Mouse (Mus musculus) layer of hippocampus, postnatal 36 days (tissue): ENCODE data around the gene Gzme. TPM values are rescaled to one million over a fixed set of nuclear protein-coding genes. Genes with fewer than 3 reads are reported as not detected.

ENCODE experiments used
- microRNA-seq, 2 experiments: library from miRNA; unstranded; fragments of <30 nt; microRNA quantifications; one replicate each; pipeline ENCODE4 v1.2.0; 2021
- total RNA-seq, 2 experiments: library from RNA; stranded (reverse); gene quantifications; 2 replicates each; pipeline ENCODE4 v1.2.3; 2021

The Gzme gene
- total RNA-seq, 2 experiments from 2014 or later = not detected

Small RNAs within 50 kb of the gene (microRNA-seq; reads per million reads assigned to microRNA genes)
- gene Mir6949 = 0 reads per million in 2 experiments

Other genes with a start within 250 kb of the Gzme start
- under 1 TPM; 0.37 to 0.43 TPM for gene Cbln3, start 236.2 kb downstream of the Gzme start, total RNA-seq
- gene Khnyn, start 235.7 kb downstream of the Gzme start, total RNA-seq = 10 to 100 TPM; 10.6 to 11.7 TPM
- gene Sdr39u1, start 220.3 kb downstream of the Gzme start, total RNA-seq = 10 to 100 TPM; 68.5 to 70.7 TPM
- gene Cma1, start 175.9 kb downstream of the Gzme start, total RNA-seq = under 1 TPM; 0.42 to 0.96 TPM
- gene Cma2, start 169.6 kb downstream of the Gzme start, total RNA-seq = not detected
- gene Mcpt1, start 102.7 kb downstream of the Gzme start, total RNA-seq = not detected
- gene Mcpt9, start 90.1 kb downstream of the Gzme start, total RNA-seq = not detected
- gene Mcpt2, start 78.6 kb downstream of the Gzme start, total RNA-seq = not detected
- gene Mcpt4, start 58.3 kb downstream of the Gzme start, total RNA-seq = under 1 TPM in 1 of 2 experiments, not detected in 1; 0.35 TPM
- gene Mcpt8, start 35.4 kb downstream of the Gzme start, total RNA-seq = not detected
- not detected for gene Ctsg, start 18.1 kb downstream of the Gzme start, total RNA-seq
- not detected for gene Gzmd, start 12.0 kb upstream of the Gzme start, total RNA-seq
- not detected for gene Gzmg, start 39.0 kb upstream of the Gzme start, total RNA-seq
- gene Gzmn, start 54.0 kb upstream of the Gzme start, total RNA-seq = not detected
- gene Gzmf, start 90.8 kb upstream of the Gzme start, total RNA-seq = not detected
- not detected for gene Gzmc, start 114.0 kb upstream of the Gzme start, total RNA-seq
- not detected for gene Gzmb, start 141.6 kb upstream of the Gzme start, total RNA-seq
- gene Atp12a, start 244.4 kb upstream of the Gzme start, total RNA-seq = not detected